Mouse (Mus musculus): ENCODE measurements around the gene Tgfbr3. TPM values are rescaled to one million over a fixed set of nuclear protein-coding genes. Genes with fewer than 3 reads are reported as not detected.

Gene Tgfbr3
- polyA plus RNA-seq, 1 experiment: 6.8 TPM

GRCm38 (mm10) chr5:107177791-107178190 is 111.6 kb downstream of the Tgfbr3 start:
- DNase-seq (ENCODE audit: extremely low spot score in 1 of 2, low spot score in 1 of 2): no peak

GRCm38 (mm10) chr5:107177248-107177647 is 112.2 kb downstream of the Tgfbr3 start:
- no peak for DNase-seq (ENCODE audit: extremely low spot score in 1 of 2, low spot score in 1 of 2)

DNA sequence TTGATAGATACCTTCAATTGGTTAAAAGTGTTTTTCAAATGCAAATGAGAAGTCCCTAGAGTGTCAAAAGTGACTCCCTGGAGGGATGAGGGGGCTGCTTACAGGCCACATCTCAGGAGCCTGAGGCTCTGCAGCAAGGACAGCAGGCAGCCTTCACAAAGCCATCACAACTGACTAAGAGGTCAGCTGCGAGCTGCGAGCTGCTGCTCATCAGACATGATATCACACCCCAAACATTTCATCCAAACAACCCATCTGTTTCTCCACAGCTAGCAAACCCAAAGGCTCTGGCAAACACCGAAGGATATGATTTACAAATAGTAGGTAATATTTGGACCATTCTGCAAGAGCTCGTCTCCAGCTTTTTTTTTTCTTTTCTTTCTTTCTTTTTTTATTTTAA is 112.6 kb downstream of the Tgfbr3 start:
- DNase-seq (ENCODE audit: extremely low spot score in 1 of 2, low spot score in 1 of 2): no peak

DNA sequence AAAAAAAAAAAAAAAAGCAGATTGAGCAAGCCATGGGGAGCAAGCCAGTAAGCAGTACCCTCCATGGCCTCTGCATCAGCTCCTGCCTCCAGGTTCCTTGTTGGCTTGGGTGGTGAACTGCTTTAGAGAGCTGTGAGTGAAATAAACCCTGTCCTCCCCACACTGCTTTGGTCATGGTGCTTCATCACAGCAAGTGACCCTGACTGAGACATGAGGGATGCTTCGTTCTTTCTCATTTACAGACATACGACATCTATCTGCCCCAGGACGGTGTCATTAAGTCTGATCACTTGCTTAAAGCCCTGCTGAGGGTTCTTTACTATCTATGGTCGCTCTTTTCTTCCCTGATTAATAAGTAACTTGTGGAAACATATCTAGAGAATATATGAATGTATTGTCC is 113.2 kb downstream of the Tgfbr3 start:
- no peak for DNase-seq (ENCODE audit: extremely low spot score in 1 of 2, low spot score in 1 of 2)

DNA sequence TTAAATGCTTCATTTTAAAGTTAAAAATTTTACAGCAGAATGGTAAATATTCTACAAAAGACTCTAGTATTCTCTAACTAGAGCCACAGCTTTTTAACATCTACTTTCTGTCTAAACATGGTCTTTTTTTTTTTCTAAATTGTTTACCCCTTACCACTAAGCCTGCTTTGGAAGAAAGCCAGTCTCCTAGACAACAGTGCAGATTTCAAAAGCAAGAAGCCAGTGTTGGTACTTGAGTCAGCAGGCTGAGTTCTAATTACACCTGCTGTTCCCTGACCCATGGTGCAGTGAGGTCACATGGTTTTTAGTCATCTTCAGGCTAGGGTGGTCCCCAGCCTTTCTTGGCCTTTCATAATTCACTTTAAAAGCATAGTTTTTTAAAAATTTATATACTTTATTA is 115.2 kb downstream of the Tgfbr3 start:
- DNase-seq (ENCODE audit: extremely low spot score in 1 of 2, low spot score in 1 of 2): no peak

DNA sequence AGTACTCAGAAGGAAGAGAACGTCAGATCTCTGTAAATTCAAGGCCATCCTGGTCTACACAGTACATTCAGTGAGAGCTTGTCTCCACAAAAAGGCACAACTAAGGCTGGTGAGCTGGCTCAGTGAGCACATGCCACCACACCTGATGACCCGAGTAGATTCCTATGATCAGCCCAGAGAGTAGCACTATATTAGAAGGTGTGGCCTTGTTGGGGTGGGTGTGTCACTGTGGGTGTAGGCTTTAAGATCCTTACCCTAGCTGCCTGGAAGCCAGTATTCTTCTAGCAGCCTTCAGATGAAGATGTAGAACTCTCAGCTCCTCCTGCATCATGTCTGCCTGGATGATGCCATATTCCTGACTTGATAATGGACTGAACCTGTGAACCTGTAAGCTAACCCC is 115.9 kb downstream of the Tgfbr3 start:
- DNase-seq (ENCODE audit: extremely low spot score in 1 of 2, low spot score in 1 of 2): no peak

DNA sequence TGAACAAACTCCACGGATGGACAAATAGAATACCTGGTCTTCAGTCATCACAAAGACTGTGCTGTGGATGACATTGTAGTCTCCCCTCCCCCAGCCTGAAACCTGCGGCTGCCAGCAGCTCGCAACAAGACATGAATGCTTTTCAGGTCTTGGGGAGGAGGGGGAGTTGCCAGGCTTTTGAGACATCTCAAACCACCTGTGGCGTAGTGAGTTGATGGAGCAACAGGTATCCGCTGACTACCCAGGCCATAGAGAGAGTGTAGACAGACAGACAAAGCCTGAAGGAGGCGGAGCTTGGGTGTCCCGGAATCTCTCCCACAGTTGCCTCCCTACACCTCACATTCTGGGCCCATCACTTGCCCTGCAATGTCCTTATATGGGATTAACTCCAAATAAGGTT is 117.6 kb downstream of the Tgfbr3 start:
- DNase-seq (ENCODE audit: extremely low spot score in 1 of 2, low spot score in 1 of 2): no peak

GRCm38 (mm10) chr5:107169796-107170195 is 119.6 kb downstream of the Tgfbr3 start:
- no peak for DNase-seq (ENCODE audit: extremely low spot score in 1 of 2, low spot score in 1 of 2)

DNA sequence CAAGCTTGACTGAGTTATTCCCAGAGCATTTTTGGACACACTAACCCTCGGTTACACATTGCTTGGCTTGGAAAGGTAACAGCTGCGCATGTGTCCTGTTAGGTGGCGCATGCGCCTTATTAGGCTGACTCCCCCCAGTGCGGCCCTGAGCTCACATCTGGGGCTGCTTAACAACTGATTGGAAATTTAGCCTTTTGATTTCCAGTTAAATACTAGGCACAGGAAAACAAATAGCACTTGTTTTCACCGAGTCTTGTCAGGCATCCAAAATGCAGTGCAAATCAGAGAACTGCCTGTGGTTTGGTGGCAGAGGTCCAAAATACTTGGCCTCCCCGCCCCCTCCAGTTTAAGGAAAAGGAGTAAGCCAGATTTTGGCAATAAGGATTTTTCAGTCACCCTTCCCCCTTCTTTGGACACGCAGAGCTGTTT is 121.5 kb downstream of the Tgfbr3 start:
- DNase-seq (ENCODE audit: extremely low spot score in 1 of 2, low spot score in 1 of 2): peak; percentile 51 to 73

DNA sequence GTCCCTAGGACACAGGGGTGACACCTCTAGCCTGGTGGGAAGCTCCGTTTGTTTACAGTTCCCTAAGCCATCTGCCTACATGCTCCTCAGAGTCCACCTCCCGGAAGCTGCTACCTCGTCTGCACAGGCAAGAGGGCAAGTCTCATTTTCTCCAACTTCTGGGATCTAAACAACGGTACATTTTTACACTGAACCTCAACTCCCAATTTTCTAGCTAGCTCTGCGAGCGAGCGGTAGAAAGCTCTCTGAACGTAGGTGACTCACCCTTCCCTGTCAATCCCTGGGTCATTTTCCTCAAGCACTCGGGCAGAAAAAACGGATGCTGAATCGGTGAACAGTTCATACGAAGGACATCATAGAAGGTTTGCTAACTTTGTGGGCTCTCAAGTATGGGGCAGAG is 122.1 kb downstream of the Tgfbr3 start:
- DNase-seq (ENCODE audit: extremely low spot score in 1 of 2, low spot score in 1 of 2): peak in 1 of 2 experiments; percentile 23

DNA sequence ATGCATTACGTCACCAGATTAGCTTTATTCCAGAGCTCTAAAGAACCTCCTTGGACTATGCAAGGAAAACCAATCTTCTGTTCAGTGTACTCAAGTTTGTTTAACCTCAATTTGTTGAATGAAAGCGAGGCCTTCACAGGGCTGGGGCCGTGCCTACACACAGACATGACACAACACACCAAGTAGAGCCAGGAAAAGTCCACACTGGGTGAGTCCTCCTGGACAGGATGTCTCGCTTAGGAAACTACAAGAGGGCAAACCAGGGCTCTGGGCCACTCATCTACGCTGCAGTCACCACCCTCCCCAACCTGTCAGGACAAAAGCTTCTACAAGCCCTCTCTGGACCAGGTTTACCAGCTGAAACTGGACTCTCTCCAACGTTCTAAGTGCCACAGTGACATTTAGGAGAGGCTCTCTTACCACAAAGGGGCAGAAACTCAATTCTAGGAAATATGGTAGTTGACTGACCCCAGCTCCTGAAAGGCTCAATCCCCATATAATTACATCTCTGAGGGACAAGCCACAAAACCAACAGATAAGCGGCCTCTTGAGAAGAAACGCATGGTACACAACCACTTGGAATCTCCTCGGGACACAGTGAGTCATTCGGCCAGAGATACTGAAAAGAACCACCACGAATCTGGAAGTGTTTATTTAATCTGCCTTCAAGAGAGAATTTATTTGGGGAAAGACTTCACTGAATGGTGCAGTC is 122.6 kb downstream of the Tgfbr3 start:
- no peak for DNase-seq (ENCODE audit: extremely low spot score in 1 of 2, low spot score in 1 of 2)

DNA sequence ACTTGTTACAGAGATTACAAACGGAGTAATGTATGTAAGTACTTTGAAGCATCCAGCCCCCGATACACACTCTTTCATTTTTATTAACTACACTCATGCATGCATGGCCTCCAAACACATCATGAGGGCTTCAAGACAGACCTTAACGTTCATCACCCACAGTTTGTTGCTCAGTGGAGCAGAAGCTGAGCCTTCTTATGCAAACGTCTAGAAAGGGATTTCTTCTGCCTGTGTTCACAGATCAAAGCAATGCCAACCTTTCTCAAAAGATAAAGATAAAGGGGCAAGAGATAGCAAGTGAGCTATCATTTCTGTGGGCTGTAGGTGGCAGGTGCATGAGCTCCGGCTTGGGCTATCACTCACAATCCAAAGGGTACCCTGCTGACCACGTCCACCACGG is 123.7 kb downstream of the Tgfbr3 start:
- DNase-seq (ENCODE audit: extremely low spot score in 1 of 2, low spot score in 1 of 2): no peak

DNA sequence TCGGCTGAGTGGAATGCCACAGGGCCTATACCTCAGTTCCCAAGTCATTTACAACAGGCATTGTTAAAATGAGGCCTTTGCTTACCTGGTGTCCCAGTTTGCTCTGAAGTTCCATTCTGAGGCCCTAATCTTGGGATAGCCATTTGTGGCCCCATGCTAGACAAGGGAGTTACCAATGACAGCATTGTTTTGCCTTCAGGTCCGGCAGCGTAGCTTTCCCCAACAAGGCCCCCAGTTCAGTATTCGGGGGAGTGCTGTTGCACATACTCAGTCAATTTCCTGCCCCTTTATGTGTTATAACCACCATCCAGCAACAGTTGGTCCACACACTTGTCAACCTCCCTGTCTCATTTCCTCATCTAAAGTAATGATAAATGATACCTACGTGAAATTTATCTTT is 124.2 kb downstream of the Tgfbr3 start:
- DNase-seq (ENCODE audit: extremely low spot score in 1 of 2, low spot score in 1 of 2): no peak

GRCm38 (mm10) chr5:107164856-107165255 is 124.6 kb downstream of the Tgfbr3 start:
- DNase-seq (ENCODE audit: extremely low spot score in 1 of 2, low spot score in 1 of 2): no peak

- DNase-seq (ENCODE audit: extremely low spot score in 1 of 2, low spot score in 1 of 2): no peak
Measured at GRCm38 (mm10) chr5:107164146-107164545, 125.3 kb downstream of the Tgfbr3 start.

GRCm38 (mm10) chr5:107163336-107163735 is 126.1 kb downstream of the Tgfbr3 start:
- no peak for DNase-seq (ENCODE audit: extremely low spot score in 1 of 2, low spot score in 1 of 2)

- no peak for DNase-seq (ENCODE audit: extremely low spot score in 1 of 2, low spot score in 1 of 2)
Measured at GRCm38 (mm10) chr5:107162812-107163211, 126.6 kb downstream of the Tgfbr3 start.

DNA sequence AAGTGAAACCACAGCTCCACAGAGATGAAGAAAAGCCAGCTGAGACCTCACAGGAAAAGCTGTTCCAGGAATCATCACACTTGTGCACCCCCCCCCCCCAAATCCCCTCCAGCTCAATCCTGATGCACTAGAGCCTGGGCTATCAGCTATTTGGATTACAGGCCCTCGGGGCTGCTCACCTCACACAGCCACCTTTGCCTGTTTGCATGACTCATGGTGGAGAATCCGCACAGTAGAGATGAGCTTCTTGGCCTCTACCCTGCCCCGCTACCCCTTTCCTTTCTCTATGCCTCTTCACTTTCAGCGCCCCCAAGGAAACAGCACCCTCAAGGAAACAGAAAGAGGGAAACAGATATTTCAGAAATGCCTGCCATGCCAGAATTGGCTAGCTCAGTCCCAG is 127.1 kb downstream of the Tgfbr3 start:
- no peak for DNase-seq (ENCODE audit: extremely low spot score in 1 of 2, low spot score in 1 of 2)

- no peak for DNase-seq (ENCODE audit: extremely low spot score in 1 of 2, low spot score in 1 of 2)
Measured at GRCm38 (mm10) chr5:107159914-107160890, 129.2 kb downstream of the Tgfbr3 start.

DNA sequence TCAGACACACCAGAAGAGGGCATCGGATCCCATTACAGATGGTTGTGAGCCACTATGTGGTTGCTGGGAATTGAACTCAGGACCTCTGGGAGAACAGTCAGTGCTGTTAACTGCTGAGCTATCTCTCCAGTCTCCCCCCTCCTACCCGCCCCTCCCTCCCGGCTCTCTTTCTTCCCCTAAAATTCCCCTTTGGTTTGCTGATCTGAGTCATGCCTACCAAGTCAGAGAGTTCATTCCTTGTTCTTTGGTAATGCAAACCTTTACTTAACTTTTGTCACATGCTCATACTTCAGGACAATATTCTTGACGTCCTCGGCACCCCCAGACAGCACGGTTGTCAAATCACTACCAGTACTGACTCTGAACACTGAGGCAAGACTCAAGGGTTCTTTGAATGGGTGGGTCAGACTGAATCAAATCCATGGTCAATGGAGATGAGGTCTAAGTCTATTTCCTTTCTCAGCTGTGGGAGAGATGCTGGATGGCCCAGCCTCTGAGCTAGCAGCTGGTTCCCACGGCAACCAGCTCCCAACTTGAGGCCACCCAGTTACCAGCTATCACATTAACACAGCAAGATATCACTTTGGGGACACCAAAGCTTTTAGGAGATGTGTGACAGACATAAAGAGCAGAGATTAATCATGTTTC is 130.8 kb downstream of the Tgfbr3 start:
- no peak for DNase-seq (ENCODE audit: extremely low spot score in 1 of 2, low spot score in 1 of 2)

DNA sequence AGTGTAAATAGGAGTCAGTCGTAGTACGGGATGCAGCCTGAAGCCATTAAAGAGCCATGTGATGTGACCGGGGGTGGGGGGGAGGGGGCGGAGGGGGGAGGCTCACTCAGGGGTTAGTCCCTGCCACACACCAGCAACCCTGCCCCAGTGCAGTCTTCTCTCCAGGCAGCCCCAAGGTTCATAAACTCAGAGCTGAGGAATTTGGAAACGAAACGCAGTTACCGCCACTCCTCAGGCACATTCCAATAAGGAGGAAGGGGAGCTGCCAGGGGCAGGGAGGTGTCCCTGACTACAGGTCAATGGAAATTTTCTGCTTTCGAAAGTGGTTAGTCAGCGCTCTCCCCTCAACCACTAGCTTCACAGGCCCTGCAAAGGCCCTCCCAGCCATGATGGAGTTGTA is 132.0 kb downstream of the Tgfbr3 start:
- no peak for DNase-seq (ENCODE audit: extremely low spot score in 1 of 2, low spot score in 1 of 2)

Data from frontal cortex, adult 2 months (tissue).